Mouse (Mus musculus): ENCODE measurements around the gene Arhgap25. TPM values are rescaled to one million over a fixed set of nuclear protein-coding genes. Genes with fewer than 3 reads are reported as not detected.

The Arhgap25 gene
- polyA plus RNA-seq, 1 experiment from 2014 or later = 2.1 TPM

- TF ChIP-seq CTCF (IDR thresholded peaks at IDR 0.05; ENCODE audit: low read depth) = no peak
Observed at GRCm38 (mm10) chr6:87547431-87547830, 14.4 kb upstream of the Arhgap25 start.

GRCm38 (mm10) chr6:87545331-87546217 lies 12.5 kb upstream of the Arhgap25 start:
- no peaks in the 10 kb centered on the region for H3K27me3 ChIP-seq (replicated peaks; ENCODE audit: control insufficient read depth, insufficient read depth, low read length)
- 35% methylated on average over 1 of the region's 1 CpGs for WGBS
- no peaks in the 10 kb centered on the region for H3K9me3 ChIP-seq (ENCODE audit: control insufficient read depth)
- H3K4me2 ChIP-seq (replicated peaks; ENCODE audit: low read depth) = no peak overlapping the region
- no peaks in the 10 kb centered on the region for H3K4me1 ChIP-seq (replicated peaks; ENCODE audit: control insufficient read depth, insufficient read depth, low read length)
- TF ChIP-seq CTCF (IDR thresholded peaks at IDR 0.05; ENCODE audit: low read depth) = no peak
- no peak overlapping the region for H3K27ac ChIP-seq (ENCODE audit: low read depth, low read length)
- no peaks in the 10 kb centered on the region for H3K36me3 ChIP-seq (ENCODE audit: control insufficient read depth, insufficient read depth)
- ATAC-seq = no peak
- H3K4me3 ChIP-seq (ENCODE audit: low read depth, low read length) = no peak overlapping the region
- no peak overlapping the region for H3K9ac ChIP-seq (ENCODE audit: low read depth, low read length)

More at GRCm38 (mm10) chr6:87547431-87547830, 14.4 kb upstream of the Arhgap25 start:
- H3K9ac ChIP-seq (ENCODE audit: low read depth, low read length) = no peak overlapping the region
- no peak overlapping the region for H3K4me2 ChIP-seq (replicated peaks; ENCODE audit: low read depth)
- no peaks in the 10 kb centered on the region for H3K36me3 ChIP-seq (ENCODE audit: control insufficient read depth, insufficient read depth)
- H3K9me3 ChIP-seq (ENCODE audit: control insufficient read depth) = no peaks in the 10 kb centered on the region
- no peak for ATAC-seq
- no peak overlapping the region for H3K27ac ChIP-seq (ENCODE audit: low read depth, low read length)
- no peak overlapping the region for H3K4me3 ChIP-seq (ENCODE audit: low read depth, low read length)
- 84% methylated on average over 4 of the region's 4 CpGs for WGBS
- H3K27me3 ChIP-seq (replicated peaks; ENCODE audit: control insufficient read depth, insufficient read depth, low read length) = no peaks in the 10 kb centered on the region
- H3K4me1 ChIP-seq (replicated peaks; ENCODE audit: control insufficient read depth, insufficient read depth, low read length) = no peaks in the 10 kb centered on the region

- Histone ChIP-seq H3K27ac (ENCODE audit: low read depth, low read length) (no peak overlapping the region), H3K4me3 (ENCODE audit: low read depth, low read length) (no peak overlapping the region), H3K4me1 (replicated peaks; ENCODE audit: control insufficient read depth, insufficient read depth, low read length) (no peaks in the 10 kb centered on the region), H3K27me3 (replicated peaks; ENCODE audit: control insufficient read depth, insufficient read depth, low read length) (no peaks in the 10 kb centered on the region), H3K4me2 (replicated peaks; ENCODE audit: low read depth) (no peak overlapping the region), H3K9ac (ENCODE audit: low read depth, low read length) (no peak overlapping the region), H3K9me3 (ENCODE audit: control insufficient read depth) (no peaks in the 10 kb centered on the region), H3K36me3 (ENCODE audit: control insufficient read depth, insufficient read depth) (no peaks in the 10 kb centered on the region)
- WGBS = 39% methylated on average over 9 of the region's 9 CpGs
- no peak for TF ChIP-seq CTCF (IDR thresholded peaks at IDR 0.05; ENCODE audit: low read depth)
- peak; percentile 57 for ATAC-seq
Observed at GRCm38 (mm10) chr6:87542027-87542426, 9.0 kb upstream of the Arhgap25 start.

GRCm38 (mm10) chr6:87541171-87541571 lies 8.1 kb upstream of the Arhgap25 start:
- no peak for TF ChIP-seq CTCF (IDR thresholded peaks at IDR 0.05; ENCODE audit: low read depth)
- Histone ChIP-seq H3K9me3 (ENCODE audit: control insufficient read depth) (no peaks in the 10 kb centered on the region), H3K27me3 (replicated peaks; ENCODE audit: control insufficient read depth, insufficient read depth, low read length) (no peaks in the 10 kb centered on the region), H3K4me1 (replicated peaks; ENCODE audit: control insufficient read depth, insufficient read depth, low read length) (no peaks in the 10 kb centered on the region), H3K9ac (ENCODE audit: low read depth, low read length) (no peak overlapping the region), H3K4me2 (replicated peaks; ENCODE audit: low read depth) (no peak overlapping the region), H3K4me3 (ENCODE audit: low read depth, low read length) (no peak overlapping the region), H3K36me3 (ENCODE audit: control insufficient read depth, insufficient read depth) (no peaks in the 10 kb centered on the region), H3K27ac (ENCODE audit: low read depth, low read length) (no peak overlapping the region)
- no peak for ATAC-seq
- WGBS = 71% methylated on average over 6 of the region's 6 CpGs

- Histone ChIP-seq H3K4me3 (ENCODE audit: low read depth, low read length) (no peak overlapping the region), H3K9me3 (ENCODE audit: control insufficient read depth) (no peaks in the 10 kb centered on the region), H3K9ac (ENCODE audit: low read depth, low read length) (no peak overlapping the region), H3K4me2 (replicated peaks; ENCODE audit: low read depth) (no peak overlapping the region), H3K27me3 (replicated peaks; ENCODE audit: control insufficient read depth, insufficient read depth, low read length) (no peaks in the 10 kb centered on the region), H3K27ac (ENCODE audit: low read depth, low read length) (no peak overlapping the region), H3K4me1 (replicated peaks; ENCODE audit: control insufficient read depth, insufficient read depth, low read length) (no peaks in the 10 kb centered on the region), H3K36me3 (ENCODE audit: control insufficient read depth, insufficient read depth) (no peaks in the 10 kb centered on the region)
- 54% methylated on average over 15 of the region's 15 CpGs for WGBS
- TF ChIP-seq CTCF (IDR thresholded peaks at IDR 0.05; ENCODE audit: low read depth) = no peak
- ATAC-seq = no peak
Observed at GRCm38 (mm10) chr6:87538376-87539270, 5.6 kb upstream of the Arhgap25 start.

- H3K4me3 ChIP-seq (ENCODE audit: low read depth, low read length) = no peak overlapping the region
- no peak for TF ChIP-seq CTCF (IDR thresholded peaks at IDR 0.05; ENCODE audit: low read depth)
- no peak overlapping the region for H3K9ac ChIP-seq (ENCODE audit: low read depth, low read length)
- H3K27ac ChIP-seq (ENCODE audit: low read depth, low read length) = no peak overlapping the region
- no peaks in the 10 kb centered on the region for H3K9me3 ChIP-seq (ENCODE audit: control insufficient read depth)
- no peaks in the 10 kb centered on the region for H3K27me3 ChIP-seq (replicated peaks; ENCODE audit: control insufficient read depth, insufficient read depth, low read length)
- H3K4me2 ChIP-seq (replicated peaks; ENCODE audit: low read depth) = no peak overlapping the region
- peak; percentile 59 for ATAC-seq
- no peaks in the 10 kb centered on the region for H3K4me1 ChIP-seq (replicated peaks; ENCODE audit: control insufficient read depth, insufficient read depth, low read length)
- H3K36me3 ChIP-seq (ENCODE audit: control insufficient read depth, insufficient read depth) = no peaks in the 10 kb centered on the region
- 32% methylated on average over 5 of the region's 5 CpGs for WGBS
Observed at GRCm38 (mm10) chr6:87537678-87538077, 4.6 kb upstream of the Arhgap25 start.
